Mouse (Mus musculus) frontal cortex, postnatal 25 days (tissue): ENCODE measurements around the gene Tbca.

Experiments
- DNase-seq, 2 experiments: peaks; one replicate each; pipeline ENCODE4 v3.0.0; 2022; ENCODE audit warnings: low spot score in 2 of 2

The Tbca gene

GRCm38 (mm10) chr13:94877991-94878745, 89.5 kb downstream of the Tbca start:
- no peak for DNase-seq

DNA sequence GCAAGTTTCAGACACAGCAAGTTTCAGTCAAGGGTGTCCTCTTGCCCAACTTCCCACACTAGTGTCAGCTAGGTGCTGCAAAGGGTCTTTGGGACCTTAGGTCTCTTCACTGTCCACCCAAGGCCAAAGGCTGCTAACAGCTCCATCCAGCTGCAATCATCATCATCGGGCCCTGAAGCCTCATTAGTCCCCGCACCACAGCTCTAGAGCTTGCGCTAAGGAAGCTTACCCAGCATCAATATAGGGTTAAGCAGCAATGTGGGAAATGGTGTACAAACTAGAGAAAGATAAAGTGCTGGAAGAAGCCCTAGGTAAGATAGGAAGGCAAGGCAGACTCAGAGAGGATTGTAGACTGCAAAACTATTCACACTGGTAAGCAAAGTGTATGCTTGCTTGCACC, 92.5 kb downstream of the Tbca start:
- no peak for DNase-seq

- no peak for DNase-seq
These were observed 93.5 kb downstream of the Tbca start for GRCm38 (mm10) chr13:94882221-94882620.

DNA sequence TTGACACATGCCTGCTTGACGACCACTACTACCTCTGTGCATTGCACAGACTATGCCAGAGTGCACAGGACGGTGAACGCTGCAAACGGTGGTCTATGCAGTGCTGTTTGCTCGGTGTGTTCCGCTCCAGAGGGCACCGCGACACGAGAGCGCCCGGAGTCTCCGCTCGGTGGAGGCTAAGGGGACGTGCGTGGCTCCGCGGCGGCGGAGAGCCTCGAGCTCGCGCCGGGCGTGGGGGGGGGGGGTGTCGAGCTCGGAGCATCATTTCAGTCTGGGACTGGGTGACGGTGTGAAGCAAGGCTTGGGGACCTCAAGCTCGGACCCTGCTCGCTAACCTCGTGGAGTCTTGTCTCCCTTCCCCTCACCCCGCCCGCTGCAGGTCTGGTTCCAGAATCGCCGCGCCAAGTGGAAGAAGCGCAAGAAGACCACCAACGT, 94.0 kb downstream of the Tbca start:
- DNase-seq = no peak

- no peak for DNase-seq
These were observed 94.7 kb downstream of the Tbca start for GRCm38 (mm10) chr13:94883163-94883965.

DNA sequence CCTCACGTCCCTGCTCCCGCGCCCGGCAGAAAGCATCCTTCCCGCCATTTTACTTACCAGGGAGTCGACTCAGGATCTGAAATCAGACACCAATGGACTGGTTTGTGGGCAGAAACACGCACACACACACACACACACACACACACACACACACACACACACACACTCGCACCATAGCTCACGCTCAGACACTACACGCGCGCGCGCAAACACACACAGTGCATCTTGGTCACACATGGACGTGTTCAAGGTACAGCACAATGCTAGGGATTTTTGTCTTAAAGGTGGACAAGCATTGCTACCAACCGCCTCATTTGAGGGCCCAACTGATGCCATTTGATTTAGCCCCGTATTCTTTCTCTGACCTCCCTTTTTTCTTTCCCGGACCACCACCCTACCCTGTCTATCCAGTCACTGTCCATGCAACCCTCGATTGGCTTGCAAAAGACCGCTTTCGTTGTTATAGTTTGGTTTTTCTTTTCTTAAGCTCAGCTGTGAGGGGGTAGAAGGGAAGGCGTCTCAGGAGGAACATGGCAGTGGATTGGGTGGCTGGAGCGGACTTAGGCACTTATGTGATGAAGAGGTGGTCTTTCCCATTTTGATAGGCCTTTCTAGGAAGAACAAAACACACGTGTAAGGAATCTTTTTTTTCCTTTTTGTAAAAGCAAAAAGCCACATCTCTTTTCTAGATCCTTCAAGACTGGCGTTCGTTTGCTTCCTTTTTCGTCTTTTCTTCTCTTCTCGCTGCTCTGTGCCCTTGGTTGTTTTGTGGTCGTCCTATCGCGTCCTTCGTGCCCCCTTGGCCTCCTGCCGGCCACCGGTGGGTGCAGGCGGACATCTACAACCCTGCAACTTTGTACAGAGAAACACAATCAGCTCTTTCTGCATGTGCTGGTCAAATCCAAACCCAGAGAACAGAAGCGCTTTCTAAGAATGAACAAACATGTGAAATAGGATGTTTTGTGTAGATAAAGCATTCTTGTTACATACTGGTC, 95.6 kb downstream of the Tbca start:
- DNase-seq = no peak

DNA sequence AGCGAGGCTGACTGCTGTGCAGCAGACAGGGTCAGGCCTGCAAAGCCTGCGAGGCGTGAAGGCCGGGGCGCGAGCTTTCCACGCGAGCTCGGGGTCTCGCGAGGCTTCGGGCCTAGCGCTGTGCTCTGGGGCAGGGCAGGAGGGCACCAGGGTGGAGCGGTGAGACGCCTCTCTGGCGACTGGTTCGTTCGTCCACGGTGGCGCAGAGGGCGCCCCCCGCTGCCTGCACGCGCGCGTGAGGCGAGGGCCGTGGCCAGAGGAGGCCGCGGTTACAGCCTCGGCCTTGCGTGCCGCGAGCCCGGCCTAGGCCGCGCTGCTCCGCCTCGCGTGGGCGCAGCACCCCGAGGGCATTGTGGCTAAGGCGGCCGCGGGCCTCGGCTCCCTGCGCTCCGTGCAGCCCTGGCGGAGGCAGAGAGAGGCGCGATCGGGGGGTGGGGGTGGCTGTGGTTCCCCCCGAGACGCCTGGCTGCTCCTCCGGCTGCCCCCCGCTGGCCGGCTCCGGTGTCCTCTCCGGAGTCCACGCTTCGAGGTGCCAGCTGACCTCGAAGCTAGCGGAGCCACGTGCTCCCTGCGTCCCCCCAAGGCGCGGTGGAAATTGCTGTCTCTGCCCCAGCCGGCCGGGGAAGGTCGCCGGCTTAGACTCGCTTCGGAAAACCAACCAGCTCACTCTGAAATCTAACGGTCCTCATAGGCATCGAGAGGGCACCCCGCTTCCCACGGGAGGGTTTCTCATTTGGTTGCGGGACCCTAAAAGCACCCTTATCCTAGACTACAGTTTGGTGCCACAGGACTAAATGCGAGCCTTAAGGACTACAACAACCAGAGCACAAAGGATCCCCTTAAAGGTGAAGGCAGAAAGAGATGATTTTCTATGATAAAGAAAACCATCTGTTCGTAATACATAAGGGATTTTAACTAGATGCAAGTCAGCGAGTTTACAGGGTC, 96.9 kb downstream of the Tbca start:
- DNase-seq = no peak
